Mouse (Mus musculus) embryonic fibroblast, embryonic 13.5 days (primary cell): ENCODE data around the gene Tpx2.

Source experiments
- CTCF ChIP-seq: IDR thresholded peaks from 2 replicates; pipeline ENCODE4 v1.5.1; 2011; ENCODE audit warnings: mild to moderate bottlenecking, control low read depth, low read length, moderate library complexity, borderline replicate concordance; ENCODE audit not compliant: insufficient read depth
- POLR2A ChIP-seq: IDR thresholded peaks from 2 replicates; pipeline ENCODE4 v1.6.1; 2011; ENCODE audit warnings: low read depth, mild to moderate bottlenecking, control low read depth, low read length, moderate library complexity

DNA sequence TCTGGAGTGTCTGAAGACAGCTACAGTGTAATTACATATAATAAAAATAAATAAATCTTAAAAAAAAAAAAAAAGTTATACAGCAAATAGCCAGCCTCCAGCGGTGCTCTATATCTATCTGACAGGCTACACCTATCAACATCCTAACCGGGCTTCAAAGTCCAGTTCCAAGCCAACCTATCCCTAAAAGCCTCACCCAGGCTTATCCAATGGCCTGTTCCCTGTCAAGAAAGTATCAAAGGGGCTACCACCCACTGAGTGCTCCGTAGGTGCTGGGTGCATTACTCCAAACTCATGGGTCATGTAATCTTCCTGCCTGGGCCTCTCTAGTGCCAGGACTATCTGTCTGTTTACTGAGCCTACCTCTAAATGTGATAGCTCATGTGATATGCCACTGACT is 39.6 kb upstream of the Tpx2 start:
- TF ChIP-seq POLR2A: no peak
- TF ChIP-seq CTCF: no peak
